Mouse (Mus musculus) layer of hippocampus, postnatal 25 days (tissue): ENCODE data around the gene Nutf2. TPM values are rescaled to one million over a fixed set of nuclear protein-coding genes. Genes with fewer than 3 reads are reported as not detected.

Experiments used
- DNase-seq, 2 experiments: peaks; one replicate each; pipeline ENCODE4 v3.0.0; 2022; ENCODE audit warnings: mixed read lengths in 2 of 2, low spot score in 1 of 2; ENCODE audit errors: extremely low spot score in 1 of 2
- total RNA-seq, 2 experiments: library from RNA; stranded (reverse); gene quantifications; 2 replicates each; pipeline ENCODE4 v1.2.3; 2021

The Nutf2 gene
- total RNA-seq, 2 experiments from 2014 or later = 27.6 to 34.9 TPM

DNA sequence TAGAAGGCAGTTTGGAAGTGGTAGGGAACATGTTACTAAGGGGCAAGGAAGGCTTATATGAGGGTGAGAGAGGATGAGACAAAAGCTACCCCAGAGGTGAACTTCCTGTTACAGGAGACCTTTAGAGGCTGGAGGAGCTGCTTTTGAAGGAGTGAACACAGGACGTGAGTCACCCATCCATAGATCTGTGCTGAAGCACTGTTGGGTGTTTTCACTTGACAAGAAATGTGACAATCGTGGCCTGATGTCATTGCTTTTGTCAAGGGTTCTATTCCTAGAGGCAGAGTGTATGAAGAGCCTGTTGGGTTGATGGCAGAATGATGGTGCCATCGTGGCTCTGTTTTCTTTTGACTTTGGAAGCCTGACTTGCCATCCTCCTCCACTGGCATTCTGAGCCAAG, 59.0 kb downstream of the Nutf2 start:
- DNase-seq = no peak

DNA sequence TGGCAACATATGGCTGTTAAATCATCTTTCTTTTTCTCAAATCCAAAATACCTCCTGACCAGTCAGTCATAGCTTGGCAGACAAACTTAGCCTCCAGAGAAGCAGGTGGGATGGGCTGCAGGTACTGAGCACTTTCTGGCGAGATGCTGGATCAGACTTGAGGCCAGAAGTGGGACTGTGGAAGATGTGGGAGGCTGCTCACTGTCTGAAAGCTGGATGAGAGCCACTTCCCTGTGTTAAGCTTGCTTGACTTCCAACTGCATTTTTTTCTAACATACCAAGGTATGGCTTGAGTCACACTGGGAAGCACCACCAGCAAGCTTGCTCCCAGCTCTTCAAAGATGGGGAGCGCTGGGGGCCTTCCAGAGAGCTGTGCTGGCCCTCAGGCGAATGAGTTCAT, 64.7 kb downstream of the Nutf2 start:
- DNase-seq = no peak

Other genes with a start within 250 kb of the Nutf2 start
- 10 to 100 TPM; 63.3 to 71.7 TPM for gene Ctcf, start 224.0 kb upstream of the Nutf2 start, total RNA-seq
- gene Agrp, start 223.2 kb upstream of the Nutf2 start, total RNA-seq = not detected
- gene Carmil2, start 174.3 kb upstream of the Nutf2 start, total RNA-seq = 10 to 100 TPM; 70.2 to 79.8 TPM
- 10 to 100 TPM; 39.8 to 41.9 TPM for gene Acd, start 159.5 kb upstream of the Nutf2 start, total RNA-seq
- 10 to 100 TPM; 34.8 to 38.4 TPM for gene Pard6a, start 159.4 kb upstream of the Nutf2 start, total RNA-seq
- gene 4933405L10Rik, start 152.9 kb upstream of the Nutf2 start, total RNA-seq = not detected
- gene Enkd1, start 152.4 kb upstream of the Nutf2 start, total RNA-seq = 1 to 10 TPM; 8.2 to 9.9 TPM
- gene Gfod2, start 101.9 kb upstream of the Nutf2 start, total RNA-seq = 10 to 100 TPM; 19.2 to 23.1 TPM
- 10 to 100 TPM; 24.3 to 26.6 TPM for gene Ranbp10, start 33.2 kb upstream of the Nutf2 start, total RNA-seq
- under 1 TPM; 0.15 to 0.31 TPM for gene Tsnaxip1, start 32.8 kb upstream of the Nutf2 start, total RNA-seq
- 10 to 100 TPM; 13.4 to 15.4 TPM for gene Cenpt, start 7.3 kb upstream of the Nutf2 start, total RNA-seq
- 10 to 100 TPM; 38.2 to 44.4 TPM for gene Thap11, start 5.4 kb upstream of the Nutf2 start, total RNA-seq
- gene Edc4, start 20.3 kb downstream of the Nutf2 start, total RNA-seq = 10 to 100 TPM; 59.9 to 72.4 TPM
- 1 to 10 TPM in 1 of 2 experiments, under 1 TPM in 1; 0.99 to 1.1 TPM for gene Nrn1l, start 33.0 kb downstream of the Nutf2 start, total RNA-seq
- gene Pskh1, start 39.9 kb downstream of the Nutf2 start, total RNA-seq = 1 to 10 TPM; 7.7 to 8.9 TPM
- 1 to 10 TPM in 1 of 2 experiments, under 1 TPM in 1; 0.76 to 1.6 TPM for gene Ctrl, start 73.3 kb downstream of the Nutf2 start, total RNA-seq
- gene Psmb10, start 77.9 kb downstream of the Nutf2 start, total RNA-seq = 10 to 100 TPM; 58.6 to 70.6 TPM
- 10 to 100 TPM; 44.9 to 49.5 TPM for gene Lcat, start 82.8 kb downstream of the Nutf2 start, total RNA-seq
- 10 to 100 TPM; 23.0 to 25.7 TPM for gene Slc12a4, start 105.5 kb downstream of the Nutf2 start, total RNA-seq
- gene Dpep3, start 118.8 kb downstream of the Nutf2 start, total RNA-seq = not detected
- 10 to 100 TPM; 18.2 to 18.8 TPM for gene Dus2, start 130.8 kb downstream of the Nutf2 start, total RNA-seq
- gene Dpep2nb, start 145.4 kb downstream of the Nutf2 start, total RNA-seq = not detected
- gene Ddx28, start 151.3 kb downstream of the Nutf2 start, total RNA-seq = 10 to 100 TPM; 13.9 TPM
- gene Nfatc3, start 198.3 kb downstream of the Nutf2 start, total RNA-seq = 10 to 100 TPM in 1 of 2 experiments, 1 to 10 TPM in 1; 9.6 to 13.2 TPM